Mouse (Mus musculus) kidney, postnatal 0 days (tissue): ENCODE measurements around the gene Fancc. TPM values are rescaled to one million over a fixed set of nuclear protein-coding genes. Genes with fewer than 3 reads are reported as not detected.

Experiments
- ATAC-seq: fragments of 200-750 bp; cut with Nextera tagmentation; replicated peaks from 2 replicates; pipeline ENCODE4 v1.8.0; 2017; ENCODE audit warnings: low read depth, moderate number of reproducible peaks, moderate TSS enrichment, moderate library complexity; ENCODE audit not compliant: low FRiP score
- DNase-seq: peaks from one replicate; pipeline ENCODE4 v3.0.0-alpha.2; 2016; ENCODE audit warnings: low spot score
- H3K27ac ChIP-seq: fragments of 300-500 bp; sonication (generic); 2 replicates; pipeline ENCODE4 v1.5.1; 2014; ENCODE audit warnings: mild to moderate bottlenecking
- H3K27me3 ChIP-seq: fragments of 300-500 bp; sonication (generic); 2 replicates; pipeline ENCODE4 v1.6.1; 2014; ENCODE audit warnings: low read length, mixed read lengths; ENCODE audit not compliant: insufficient read depth
- H3K36me3 ChIP-seq: fragments of 300-500 bp; sonication (generic); 2 replicates; pipeline ENCODE4 v1.6.1; 2014; ENCODE audit warnings: low read length, mixed read lengths; ENCODE audit not compliant: insufficient read depth
- H3K4me1 ChIP-seq: fragments of 300-500 bp; sonication (generic); replicated peaks from 2 replicates; pipeline ENCODE4 v1.6.1; 2014; ENCODE audit warnings: antibody characterized with exemption, low read length, mixed read lengths; ENCODE audit not compliant: insufficient read depth
- H3K4me2 ChIP-seq: fragments of 300-500 bp; sonication (generic); 2 replicates; pipeline ENCODE4 v1.6.1; 2014; ENCODE audit warnings: mild to moderate bottlenecking, low read length, moderate library complexity, mixed read lengths
- H3K4me3 ChIP-seq: fragments of 300-500 bp; sonication (generic); replicated peaks from 2 replicates; pipeline ENCODE4 v1.5.1; 2014; ENCODE audit warnings: low read depth, low read length
- H3K9ac ChIP-seq: fragments of 300-500 bp; sonication (generic); 2 replicates; pipeline ENCODE4 v1.6.1; 2014; ENCODE audit warnings: low read depth, low read length
- H3K9me3 ChIP-seq: fragments of 300-500 bp; sonication (generic); replicated peaks from 2 replicates; pipeline ENCODE4 v1.6.1; 2016; ENCODE audit warnings: low read length, inconsistent platforms, mixed read lengths
- CTCF ChIP-seq: IDR thresholded peaks from 2 replicates; pipeline ENCODE4 v1.5.1; 2016; ENCODE audit warnings: antibody characterized with exemption, low read depth, mild to moderate bottlenecking, moderate library complexity
- WGBS: fragments of 180-500 bp; shearing (Covaris S2); extraction: QIAGEN DNeasy Blood & Tissue Kit; methylation state at CpG from one replicate; pipeline ENCODE4 v1.1.7; 2014; 5-methylcytosine and 5-hydroxymethylcytosine counted together
- polyA plus RNA-seq: library from polyadenylated mRNA; unstranded; fragments of >200 nt; fragmentation: Nextera tagmentation; extraction: Ambion mirVana; gene quantifications from 2 replicates; pipeline ENCODE4 v1.2.1, GENCODE M21; 2015

The Fancc gene
- polyA plus RNA-seq, 1 experiment from 2014 or later, result 16.2 TPM

DNA sequence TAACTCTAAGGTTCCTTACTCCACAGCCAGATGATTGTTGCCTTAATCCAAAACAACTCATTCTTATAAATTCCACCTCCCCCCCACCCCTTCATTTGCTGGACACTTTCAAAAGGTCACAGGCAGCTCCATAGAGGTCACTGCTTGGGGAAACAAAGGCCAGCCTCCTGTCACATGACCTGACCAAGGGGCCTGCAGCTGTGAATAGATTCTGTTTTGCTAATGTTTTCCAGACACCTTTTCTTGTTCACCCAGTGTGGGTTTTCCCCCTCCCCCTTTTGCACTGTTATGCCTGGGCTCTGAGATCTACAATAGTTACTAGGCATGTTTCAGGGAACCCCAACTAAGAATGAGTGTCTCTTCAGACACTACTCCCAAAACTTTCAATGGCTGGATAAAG, 44.4 kb upstream of the Fancc start:
- DNase-seq (no peak), ATAC-seq (no peak)
- Histone ChIP-seq H3K4me1 (0 out of 2 replicates have a peak, but pooled peaks cover 4% of the 10 kb centered on the region), H3K4me3 (no peak overlapping the region), H3K9ac (no peak overlapping the region), H3K27ac (no peak overlapping the region), H3K27me3 (no peaks in the 10 kb centered on the region), H3K9me3 (no peaks in the 10 kb centered on the region), H3K4me2 (no peak overlapping the region), H3K36me3 (peaks cover 62% of the 10 kb centered on the region)
- TF ChIP-seq CTCF, result no peak

- Histone ChIP-seq H3K27me3 (no peaks in the 10 kb centered on the region), H3K9ac (no peak overlapping the region), H3K4me3 (no peak overlapping the region), H3K9me3 (no peaks in the 10 kb centered on the region), H3K4me1 (0 out of 2 replicates have a peak, but pooled peaks cover 4% of the 10 kb centered on the region), H3K36me3 (peaks cover 70% of the 10 kb centered on the region), H3K27ac (no peak overlapping the region), H3K4me2 (no peak overlapping the region)
- ATAC-seq (no peak), DNase-seq (no peak)
- no peak for TF ChIP-seq CTCF
- WGBS, result 92% methylated on average over 12 of the region's 12 CpGs
Measured at GRCm38 (mm10) chr13:63540584-63540983, 43.5 kb upstream of the Fancc start.

- Histone ChIP-seq H3K4me1 (no peaks in the 10 kb centered on the region), H3K27me3 (no peaks in the 10 kb centered on the region), H3K9me3 (no peaks in the 10 kb centered on the region), H3K4me3 (no peak overlapping the region), H3K27ac (no peak overlapping the region), H3K9ac (no peak overlapping the region), H3K4me2 (no peak overlapping the region), H3K36me3 (peaks cover 87% of the 10 kb centered on the region)
- WGBS, result 76% methylated on average over 4 of the region's 4 CpGs
- ATAC-seq (no peak), DNase-seq (no peak)
- no peak for TF ChIP-seq CTCF
Measured at GRCm38 (mm10) chr13:63534981-63535380, 37.9 kb upstream of the Fancc start.

GRCm38 (mm10) chr13:63530857-63531256, 33.8 kb upstream of the Fancc start:
- no peak overlapping the region for H3K4me2 ChIP-seq
- H3K36me3 ChIP-seq, result peaks cover 63% of the 10 kb centered on the region
- TF ChIP-seq CTCF, result no peak
- peaks cover 21% of the 10 kb centered on the region for H3K4me1 ChIP-seq
- 87% methylated on average over 9 of the region's 9 CpGs for WGBS
- H3K27ac ChIP-seq, result no peak overlapping the region
- H3K27me3 ChIP-seq, result no peaks in the 10 kb centered on the region
- H3K9me3 ChIP-seq, result no peaks in the 10 kb centered on the region
- no peak overlapping the region for H3K4me3 ChIP-seq
- no peak overlapping the region for H3K9ac ChIP-seq
- ATAC-seq, result no peak
- DNase-seq, result no peak

- no peak overlapping the region for H3K9ac ChIP-seq
Measured at GRCm38 (mm10) chr13:63530371-63530764, 33.3 kb upstream of the Fancc start.

DNA sequence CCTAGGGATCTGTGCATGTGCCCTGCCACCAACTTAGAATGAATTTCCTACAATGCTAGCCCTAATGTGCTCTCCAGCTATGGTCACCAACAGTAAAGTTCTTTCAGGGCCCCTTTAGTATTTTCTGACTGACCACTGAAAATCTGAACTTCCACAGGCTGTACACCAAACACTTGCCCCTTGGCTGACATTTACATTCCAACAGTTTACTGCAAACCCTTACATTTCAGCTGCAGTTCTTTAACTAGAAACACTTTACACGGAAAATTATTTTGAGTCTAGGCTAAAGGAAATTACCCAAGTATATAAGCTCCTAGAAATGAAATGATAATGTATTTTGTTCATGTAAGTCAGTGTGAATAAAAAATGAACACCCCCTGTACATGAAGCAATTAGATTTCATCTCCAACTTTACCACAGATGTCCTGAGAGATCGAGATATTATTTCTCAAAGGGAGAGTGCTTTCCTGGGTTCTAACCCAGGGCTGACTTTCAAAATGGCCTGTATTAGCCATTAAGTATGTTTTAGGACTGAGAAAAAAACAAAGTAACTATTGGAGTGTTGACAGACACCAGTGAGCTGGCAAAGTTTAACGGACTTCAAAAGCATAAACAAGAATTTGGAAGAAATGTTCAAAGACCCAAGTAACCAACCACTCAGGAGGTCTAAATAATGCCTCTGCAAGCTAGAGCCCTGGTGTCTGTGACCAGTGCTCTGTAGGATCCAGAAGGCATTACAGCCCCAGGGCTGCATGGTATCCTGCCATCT, 32.7 kb upstream of the Fancc start:
- Histone ChIP-seq H3K9me3 (no peaks in the 10 kb centered on the region), H3K4me3 (no peak overlapping the region), H3K27ac (no peak overlapping the region), H3K9ac (no peak overlapping the region), H3K4me2 (no peak overlapping the region), H3K27me3 (no peaks in the 10 kb centered on the region), H3K36me3 (peaks cover 58% of the 10 kb centered on the region), H3K4me1 (peaks cover 25% of the 10 kb centered on the region)
- 47% methylated on average over 3 of the region's 3 CpGs for WGBS
- peak; percentile 65 for DNase-seq
- no peak for ATAC-seq
- no peak for TF ChIP-seq CTCF

More at GRCm38 (mm10) chr13:63530371-63530764, 33.3 kb upstream of the Fancc start:
- no peak overlapping the region for H3K4me2 ChIP-seq
- no peak overlapping the region for H3K4me3 ChIP-seq
- no peaks in the 10 kb centered on the region for H3K27me3 ChIP-seq
- no peak for DNase-seq
- WGBS, result 72% methylated on average over 3 of the region's 3 CpGs
- peaks cover 21% of the 10 kb centered on the region for H3K4me1 ChIP-seq
- no peaks in the 10 kb centered on the region for H3K9me3 ChIP-seq
- H3K27ac ChIP-seq, result no peak overlapping the region
- no peak for ATAC-seq
- TF ChIP-seq CTCF, result no peak
- H3K36me3 ChIP-seq, result peaks cover 61% of the 10 kb centered on the region
